Mouse (Mus musculus) limb, embryonic 11.5 days (tissue): ENCODE measurements around the gene Gpr68. TPM values are rescaled to one million over a fixed set of nuclear protein-coding genes. Genes with fewer than 3 reads are reported as not detected.

ENCODE experiments used
- ATAC-seq: fragments of 200-750 bp; cut with Nextera tagmentation; 2 replicates; pipeline ENCODE4 v1.8.0; 2017; ENCODE audit warnings: low read depth; ENCODE audit not compliant: insufficient number of reproducible peaks, low FRiP score, low TSS enrichment
- DNase-seq: peaks from one replicate; pipeline ENCODE4 v3.0.0-alpha.2; 2015; ENCODE audit warnings: low spot score
- H3K27ac ChIP-seq: fragments of 300-500 bp; sonication (generic); replicated peaks from 2 replicates; pipeline ENCODE4 v1.5.1; 2014; ENCODE audit warnings: low read depth, mild to moderate bottlenecking, low read length
- H3K27me3 ChIP-seq: fragments of 300-500 bp; sonication (generic); 2 replicates; pipeline ENCODE4 v1.6.1; 2014; ENCODE audit warnings: mild to moderate bottlenecking, low read length, mixed read lengths; ENCODE audit not compliant: control insufficient read depth, insufficient read depth
- H3K36me3 ChIP-seq: fragments of 300-500 bp; sonication (generic); 2 replicates; pipeline ENCODE4 v1.6.1; 2014; ENCODE audit warnings: mild to moderate bottlenecking, low read length, moderate library complexity, mixed read lengths; ENCODE audit not compliant: control insufficient read depth, insufficient read depth
- H3K4me1 ChIP-seq: fragments of 300-500 bp; sonication (generic); 2 replicates; pipeline ENCODE4 v1.6.1; 2014; ENCODE audit warnings: low read length, mixed read lengths; ENCODE audit not compliant: control insufficient read depth, insufficient read depth
- H3K4me2 ChIP-seq: fragments of 300-500 bp; sonication (generic); 2 replicates; pipeline ENCODE4 v1.6.1; 2014; ENCODE audit warnings: low read depth, mild to moderate bottlenecking, moderate library complexity; ENCODE audit not compliant: severe bottlenecking
- H3K4me3 ChIP-seq: fragments of 300-500 bp; sonication (generic); 2 replicates; pipeline ENCODE4 v1.5.1; 2014; ENCODE audit warnings: low read depth, low read length
- H3K9ac ChIP-seq: fragments of 300-500 bp; sonication (generic); 2 replicates; pipeline ENCODE4 v1.6.1; 2014; ENCODE audit warnings: mild to moderate bottlenecking, low read length
- H3K9me3 ChIP-seq: fragments of 300-500 bp; sonication (generic); 2 replicates; pipeline ENCODE4 v1.6.1; 2016; ENCODE audit warnings: low read length; ENCODE audit not compliant: control insufficient read depth
- WGBS: fragments of 180-500 bp; shearing (Covaris S2); extraction: QIAGEN DNeasy Blood & Tissue Kit; methylation state at CpG from one replicate; pipeline ENCODE4 v1.1.7; 2014; 5-methylcytosine and 5-hydroxymethylcytosine counted together
- polyA plus RNA-seq: library from polyadenylated mRNA; unstranded; fragments of >200 nt; fragmentation: Nextera tagmentation; extraction: Ambion mirVana; gene quantifications from 2 replicates; pipeline ENCODE4 v1.2.1, GENCODE M21; 2014

Gene Gpr68
- polyA plus RNA-seq, 1 experiment from 2014 or later, result 0.11 TPM

- Histone ChIP-seq H3K27me3 (no peaks in the 10 kb centered on the region), H3K9me3 (no peaks in the 10 kb centered on the region), H3K9ac (no peak overlapping the region), H3K27ac (no peak overlapping the region), H3K36me3 (no peaks in the 10 kb centered on the region), H3K4me3 (no peak overlapping the region), H3K4me2 (no peak overlapping the region), H3K4me1 (no peaks in the 10 kb centered on the region)
- DNase-seq (no peak), ATAC-seq (no peak)
- 83% methylated on average over 7 of the region's 7 CpGs for WGBS
Measured at GRCm38 (mm10) chr12:100844546-100844945, 63.5 kb downstream of the Gpr68 start.

GRCm38 (mm10) chr12:100843171-100843570, 64.8 kb downstream of the Gpr68 start:
- H3K4me1 ChIP-seq, result no peaks in the 10 kb centered on the region
- no peaks in the 10 kb centered on the region for H3K9me3 ChIP-seq
- H3K36me3 ChIP-seq, result no peaks in the 10 kb centered on the region
- H3K27ac ChIP-seq, result no peak overlapping the region
- no peak overlapping the region for H3K9ac ChIP-seq
- H3K27me3 ChIP-seq, result no peaks in the 10 kb centered on the region
- no peak for ATAC-seq
- H3K4me2 ChIP-seq, result no peak overlapping the region
- no peak overlapping the region for H3K4me3 ChIP-seq
- DNase-seq, result no peak
- 81% methylated on average over 4 of the region's 4 CpGs for WGBS

GRCm38 (mm10) chr12:100841211-100841792, 66.7 kb downstream of the Gpr68 start:
- H3K4me1 ChIP-seq, result no peaks in the 10 kb centered on the region
- no peak overlapping the region for H3K4me2 ChIP-seq
- H3K36me3 ChIP-seq, result no peaks in the 10 kb centered on the region
- DNase-seq (peak; percentile 88), ATAC-seq (peak; percentile 71; the same call in 1 of the 2 replicates)
- no peak overlapping the region for H3K9ac ChIP-seq
- no peaks in the 10 kb centered on the region for H3K9me3 ChIP-seq
- no peak overlapping the region for H3K27ac ChIP-seq
- WGBS, result 29% methylated on average over 3 of the region's 3 CpGs
- no peak overlapping the region for H3K4me3 ChIP-seq
- H3K27me3 ChIP-seq, result no peaks in the 10 kb centered on the region

DNA sequence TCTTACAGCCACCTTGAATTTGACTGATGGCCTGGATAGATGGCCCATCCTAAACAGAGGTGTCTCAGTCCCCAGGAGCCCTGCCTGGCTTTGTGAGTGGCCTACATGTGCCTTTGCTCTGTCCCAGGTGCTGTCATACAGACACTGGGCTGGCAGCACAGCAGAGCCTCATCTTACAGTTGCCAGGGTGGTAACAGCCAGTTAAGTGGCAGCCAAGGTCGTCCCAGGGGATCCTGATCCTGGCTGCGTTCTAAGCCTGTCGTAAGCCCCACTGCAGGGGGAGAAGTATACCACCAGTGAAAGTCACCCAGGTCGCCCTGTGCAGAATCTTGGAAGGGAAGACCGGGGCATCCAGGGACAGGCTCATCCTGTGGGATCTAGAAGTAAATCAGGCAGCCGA, 68.1 kb downstream of the Gpr68 start:
- ATAC-seq, result no peak
- WGBS, result 78% methylated on average over 6 of the region's 6 CpGs
- Histone ChIP-seq H3K9ac (peak overlapping the region; percentile 12; the same call in 1 of the 2 replicates), H3K4me1 (no peaks in the 10 kb centered on the region), H3K27ac (no peak overlapping the region), H3K27me3 (no peaks in the 10 kb centered on the region), H3K4me3 (no peak overlapping the region), H3K9me3 (no peaks in the 10 kb centered on the region), H3K4me2 (no peak overlapping the region), H3K36me3 (no peaks in the 10 kb centered on the region)
- no peak for DNase-seq

DNA sequence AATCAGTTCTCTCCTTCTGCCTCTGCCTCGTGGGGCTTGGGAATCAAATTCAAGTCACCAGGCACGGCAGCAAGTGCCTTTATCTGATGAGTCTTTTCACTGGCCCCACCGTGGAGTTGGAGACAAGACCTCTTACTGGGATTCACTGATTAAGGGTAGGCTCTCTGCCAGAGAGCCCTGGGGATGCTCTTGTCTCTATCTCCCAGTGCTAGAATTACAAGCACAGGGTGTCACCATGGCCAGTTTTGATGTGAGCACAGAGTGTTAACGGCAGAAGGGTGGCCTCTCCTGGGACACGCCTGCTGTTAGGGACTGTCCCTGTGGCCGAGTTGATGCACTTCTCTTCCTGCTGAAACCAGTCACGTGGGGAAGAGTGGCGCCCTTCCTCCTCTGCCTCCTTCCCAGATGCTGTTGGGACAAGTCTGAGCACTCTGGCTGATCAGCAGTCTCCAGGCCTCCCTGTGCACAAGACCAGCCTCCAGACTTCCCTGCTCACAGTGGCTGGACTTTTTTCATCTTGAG, 68.9 kb downstream of the Gpr68 start:
- no peak overlapping the region for H3K9ac ChIP-seq
- H3K4me2 ChIP-seq, result no peak overlapping the region
- ATAC-seq (no peak), DNase-seq (no peak)
- 43% methylated on average over 8 of the region's 8 CpGs for WGBS
- no peaks in the 10 kb centered on the region for H3K9me3 ChIP-seq
- no peaks in the 10 kb centered on the region for H3K36me3 ChIP-seq
- no peaks in the 10 kb centered on the region for H3K27me3 ChIP-seq
- no peaks in the 10 kb centered on the region for H3K4me1 ChIP-seq
- H3K4me3 ChIP-seq, result no peak overlapping the region
- no peak overlapping the region for H3K27ac ChIP-seq

- no peaks in the 10 kb centered on the region for H3K4me1 ChIP-seq
- no peak for DNase-seq
- WGBS, result 91% methylated on average over 3 of the region's 3 CpGs
- no peak overlapping the region for H3K9ac ChIP-seq
- no peaks in the 10 kb centered on the region for H3K27me3 ChIP-seq
- ATAC-seq, result no peak
- H3K9me3 ChIP-seq, result no peaks in the 10 kb centered on the region
- H3K36me3 ChIP-seq, result no peaks in the 10 kb centered on the region
- no peak overlapping the region for H3K4me3 ChIP-seq
- no peak overlapping the region for H3K4me2 ChIP-seq
- no peak overlapping the region for H3K27ac ChIP-seq
Measured at GRCm38 (mm10) chr12:100837208-100837607, 70.8 kb downstream of the Gpr68 start.

GRCm38 (mm10) chr12:100831629-100832325, 76.2 kb downstream of the Gpr68 start:
- DNase-seq (no peak), ATAC-seq (no peak)
- Histone ChIP-seq H3K9ac (no peak overlapping the region), H3K36me3 (no peaks in the 10 kb centered on the region), H3K4me2 (no peak overlapping the region), H3K27ac (no peak overlapping the region), H3K27me3 (no peaks in the 10 kb centered on the region), H3K4me1 (no peaks in the 10 kb centered on the region), H3K4me3 (no peak overlapping the region), H3K9me3 (no peaks in the 10 kb centered on the region)
- WGBS, result 69% methylated on average over 8 of the region's 8 CpGs

GRCm38 (mm10) chr12:100831021-100831420, 77.0 kb downstream of the Gpr68 start:
- H3K9me3 ChIP-seq, result no peaks in the 10 kb centered on the region
- DNase-seq (no peak), ATAC-seq (no peak)
- H3K27me3 ChIP-seq, result no peaks in the 10 kb centered on the region
- H3K4me1 ChIP-seq, result no peaks in the 10 kb centered on the region
- no peak overlapping the region for H3K4me2 ChIP-seq
- WGBS, result 90% methylated on average over 2 of the region's 2 CpGs
- H3K27ac ChIP-seq, result no peak overlapping the region
- no peaks in the 10 kb centered on the region for H3K36me3 ChIP-seq
- H3K9ac ChIP-seq, result no peak overlapping the region
- H3K4me3 ChIP-seq, result no peak overlapping the region
